Mouse (Mus musculus) thymus, postnatal 36 days (tissue): ENCODE results near the gene Nxnl1.

Experiments
- DNase-seq, 2 experiments: peaks; one replicate each; pipeline ENCODE4 v3.0.0; 2022; ENCODE audit warnings: mixed read lengths in 2 of 2

Nxnl1 gene

DNA sequence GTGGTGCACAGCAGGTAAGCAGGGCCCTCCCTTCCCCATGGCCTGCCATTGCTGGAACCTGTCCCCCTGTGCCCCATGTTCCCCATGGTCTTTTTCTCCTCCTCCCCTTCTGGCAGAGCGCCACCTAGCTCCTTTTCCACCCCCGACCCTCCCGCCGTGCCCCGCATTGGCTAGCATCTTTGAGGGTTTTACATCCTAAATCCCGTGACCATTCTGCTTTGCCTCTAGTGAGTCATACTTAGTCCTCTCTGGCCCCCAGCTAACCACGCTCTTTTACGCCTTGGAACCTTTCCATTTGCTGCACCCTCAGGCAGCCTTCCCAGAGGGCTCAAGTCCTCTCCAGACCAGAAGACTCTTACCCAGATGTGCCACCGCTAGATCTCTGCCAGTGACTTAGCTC lies 13.8 kb upstream of the Nxnl1 start:
- no peak for DNase-seq

DNA sequence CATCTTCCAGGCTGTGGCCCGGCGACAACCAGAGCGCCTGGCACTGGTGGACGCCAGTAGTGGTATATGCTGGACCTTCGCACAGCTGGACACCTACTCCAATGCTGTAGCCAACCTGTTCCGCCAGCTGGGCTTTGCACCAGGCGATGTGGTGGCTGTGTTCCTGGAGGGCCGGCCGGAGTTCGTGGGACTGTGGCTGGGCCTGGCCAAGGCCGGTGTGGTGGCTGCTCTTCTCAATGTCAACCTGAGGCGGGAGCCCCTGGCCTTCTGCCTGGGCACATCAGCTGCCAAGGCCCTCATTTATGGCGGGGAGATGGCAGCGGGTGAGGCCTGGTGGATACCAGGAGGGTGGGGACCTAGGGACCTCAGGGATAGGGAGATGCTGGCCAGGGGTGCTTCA lies 13.1 kb upstream of the Nxnl1 start:
- DNase-seq: no peak

DNA sequence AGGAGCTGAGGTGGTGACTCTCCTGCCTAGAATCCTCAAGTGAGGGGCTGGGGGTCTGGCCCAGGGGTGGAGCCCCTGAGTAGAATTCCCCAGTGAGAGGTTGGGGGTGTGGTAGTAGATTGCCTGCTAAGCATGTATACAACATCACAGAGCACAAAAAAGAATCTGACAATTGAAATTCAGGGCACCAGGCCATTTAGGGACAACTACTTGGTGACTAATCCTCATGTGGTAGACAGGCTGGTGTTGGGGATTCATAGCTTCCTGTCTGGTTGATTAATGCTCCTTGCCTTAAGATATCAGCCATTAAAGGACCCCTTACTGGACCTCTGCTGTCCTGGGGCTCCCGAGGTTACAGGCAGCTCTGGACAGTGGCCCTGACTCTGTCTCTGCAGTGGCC lies 12.6 kb upstream of the Nxnl1 start:
- DNase-seq: no peak

DNA sequence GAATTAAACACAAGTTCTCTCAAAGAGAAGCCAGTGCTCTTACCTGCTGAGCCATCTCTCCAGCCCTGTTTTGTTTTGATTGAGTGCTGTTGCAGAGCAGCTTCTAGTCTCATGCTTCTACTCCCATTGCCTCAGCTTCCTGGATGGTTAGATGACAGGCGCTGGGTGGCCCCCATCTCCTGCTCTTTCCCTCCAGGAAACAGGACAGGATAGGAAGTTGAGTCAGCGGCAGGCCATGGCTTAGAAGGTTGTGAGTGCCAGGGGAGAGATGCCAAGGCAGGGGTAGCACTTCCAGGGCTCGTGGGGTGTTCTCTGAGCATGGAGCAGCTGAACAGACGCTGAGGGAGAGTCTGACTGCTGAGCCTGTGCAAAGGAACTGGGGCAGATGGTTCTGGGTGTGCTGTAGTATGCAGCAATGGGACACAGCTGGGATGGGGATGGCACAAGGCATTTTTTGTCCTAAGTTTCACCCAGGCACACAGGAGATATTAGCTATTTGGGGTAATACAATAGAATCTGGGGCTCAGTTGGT lies 11.5 kb upstream of the Nxnl1 start:
- no peak for DNase-seq

DNA sequence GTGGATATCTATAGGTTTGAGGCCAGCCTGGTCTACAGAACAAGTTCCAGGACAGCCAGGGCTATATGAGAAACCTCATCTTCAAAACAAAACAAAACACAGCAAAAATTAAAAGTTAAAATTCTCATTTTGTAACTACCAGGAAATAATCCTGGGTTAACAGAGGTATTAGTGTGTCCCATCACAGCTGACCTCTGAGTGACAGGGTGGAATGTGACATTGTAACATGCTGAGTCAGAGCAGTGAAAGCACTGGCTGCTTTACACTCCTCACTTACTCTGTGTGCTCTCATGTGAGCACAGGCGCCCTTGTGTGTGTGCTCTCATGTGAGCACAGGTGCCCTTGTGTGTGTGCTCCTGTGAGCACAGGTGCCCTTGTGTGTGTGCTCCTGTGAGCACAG lies 8.6 kb upstream of the Nxnl1 start:
- DNase-seq: no peak

DNA sequence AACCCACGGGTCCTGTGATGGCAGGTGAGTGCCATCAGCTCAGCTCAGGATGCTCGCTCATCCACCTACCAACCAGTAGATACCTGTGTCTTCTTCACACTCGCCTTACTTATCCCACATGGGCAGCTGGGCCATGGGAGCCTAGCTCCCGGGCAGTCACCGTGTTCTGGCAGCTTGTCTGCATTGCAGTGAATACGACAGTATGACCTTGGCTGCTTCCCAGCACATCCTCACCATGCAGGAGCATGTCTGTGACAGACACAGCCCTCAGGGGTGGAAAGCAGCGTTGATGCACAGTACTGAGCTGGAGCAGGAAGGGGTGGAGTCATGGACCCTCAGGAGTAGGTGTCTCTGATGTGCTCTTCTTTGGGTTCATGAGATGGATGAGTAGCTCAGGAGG lies 8.0 kb upstream of the Nxnl1 start:
- DNase-seq: no peak

DNA sequence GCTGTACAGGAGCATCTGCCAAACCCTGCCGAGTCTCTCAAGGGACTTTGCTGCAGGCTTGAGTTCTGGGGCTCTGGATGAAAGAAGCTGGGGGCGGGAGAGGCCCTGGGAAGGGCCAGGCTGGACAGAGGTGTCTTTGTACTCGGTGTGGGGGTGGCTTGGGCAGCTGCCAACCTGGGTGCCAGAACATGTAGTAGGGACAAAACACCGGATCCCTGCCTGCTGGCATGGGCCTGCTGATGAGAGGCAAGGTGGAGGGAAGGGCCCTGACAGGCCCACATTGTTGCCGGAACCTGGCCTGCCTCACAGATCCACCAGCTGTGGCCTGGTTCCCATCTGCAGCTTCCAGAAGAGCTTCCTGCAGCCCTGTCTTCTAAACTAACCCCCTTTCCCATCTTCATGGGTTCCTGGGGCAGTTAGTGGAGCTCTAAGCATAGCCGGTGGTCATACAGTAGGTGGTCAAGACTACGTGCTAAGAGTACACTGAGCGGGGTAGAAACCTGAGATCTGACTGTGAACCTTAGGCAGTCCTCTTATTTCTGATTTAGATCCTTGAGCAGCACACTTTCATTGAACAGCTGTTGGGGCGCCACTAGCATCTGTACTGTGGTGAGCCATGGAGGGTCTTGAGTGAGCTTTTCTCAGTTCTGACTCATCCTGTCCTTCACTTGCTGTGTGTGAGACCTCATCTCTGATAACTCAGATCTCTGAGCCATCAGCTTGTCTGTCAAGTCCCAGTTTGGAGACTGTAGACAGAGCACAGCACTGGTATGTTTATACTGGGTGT lies 6.6 kb upstream of the Nxnl1 start:
- DNase-seq: no peak

DNA sequence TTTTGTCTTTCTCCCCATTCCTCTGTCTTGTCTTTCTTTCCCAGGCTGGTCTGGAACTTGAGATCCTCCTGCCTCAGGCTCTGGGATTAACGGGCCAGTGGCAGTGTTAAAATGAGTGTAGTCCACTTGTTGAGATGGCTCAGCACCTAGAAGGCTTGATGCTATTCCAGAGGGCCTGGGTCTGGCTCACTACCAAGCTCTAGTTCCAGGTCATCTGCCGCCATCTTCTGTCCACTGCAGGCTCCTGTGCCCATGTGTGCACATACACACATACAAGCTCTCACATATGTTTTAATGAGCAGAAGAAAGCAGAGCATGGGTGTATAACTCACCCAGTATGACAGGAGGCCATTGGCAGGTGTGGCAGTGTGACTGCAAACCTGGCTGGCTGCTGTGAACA lies 5.7 kb upstream of the Nxnl1 start:
- DNase-seq: no peak

DNA sequence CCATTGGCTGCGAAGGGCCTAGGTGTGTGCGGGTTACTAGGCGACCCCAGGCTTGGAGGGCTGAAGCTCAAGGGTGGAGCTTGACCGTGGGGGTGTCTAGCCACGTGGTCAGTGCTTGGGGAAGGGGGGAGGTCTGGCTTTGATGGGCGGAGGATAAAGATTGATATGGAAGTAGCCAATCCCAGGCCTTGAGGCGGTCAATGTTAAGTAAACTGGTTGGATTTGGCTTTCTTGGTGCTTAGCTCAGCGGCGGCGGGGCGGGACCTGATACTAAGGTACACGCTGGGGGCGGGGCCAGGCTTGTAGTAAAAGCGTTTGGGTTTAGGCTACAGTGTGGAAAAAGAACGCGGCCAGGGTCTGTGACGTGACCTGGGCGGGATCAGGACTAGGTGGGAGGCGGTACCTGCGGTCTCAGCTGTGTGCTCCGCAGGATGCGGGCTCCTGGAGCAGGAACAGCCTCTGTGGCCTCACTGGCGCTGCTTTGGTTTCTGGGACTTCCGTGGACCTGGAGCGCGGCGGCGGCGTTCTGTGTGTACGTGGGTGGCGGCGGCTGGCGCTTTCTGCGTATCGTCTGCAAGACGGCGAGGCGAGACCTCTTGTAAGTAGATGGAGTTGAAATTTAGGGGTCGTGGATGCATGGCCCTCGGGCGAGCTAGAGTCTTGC lies 4.0 kb upstream of the Nxnl1 start:
- DNase-seq: peak; percentile 85 to 91

DNA sequence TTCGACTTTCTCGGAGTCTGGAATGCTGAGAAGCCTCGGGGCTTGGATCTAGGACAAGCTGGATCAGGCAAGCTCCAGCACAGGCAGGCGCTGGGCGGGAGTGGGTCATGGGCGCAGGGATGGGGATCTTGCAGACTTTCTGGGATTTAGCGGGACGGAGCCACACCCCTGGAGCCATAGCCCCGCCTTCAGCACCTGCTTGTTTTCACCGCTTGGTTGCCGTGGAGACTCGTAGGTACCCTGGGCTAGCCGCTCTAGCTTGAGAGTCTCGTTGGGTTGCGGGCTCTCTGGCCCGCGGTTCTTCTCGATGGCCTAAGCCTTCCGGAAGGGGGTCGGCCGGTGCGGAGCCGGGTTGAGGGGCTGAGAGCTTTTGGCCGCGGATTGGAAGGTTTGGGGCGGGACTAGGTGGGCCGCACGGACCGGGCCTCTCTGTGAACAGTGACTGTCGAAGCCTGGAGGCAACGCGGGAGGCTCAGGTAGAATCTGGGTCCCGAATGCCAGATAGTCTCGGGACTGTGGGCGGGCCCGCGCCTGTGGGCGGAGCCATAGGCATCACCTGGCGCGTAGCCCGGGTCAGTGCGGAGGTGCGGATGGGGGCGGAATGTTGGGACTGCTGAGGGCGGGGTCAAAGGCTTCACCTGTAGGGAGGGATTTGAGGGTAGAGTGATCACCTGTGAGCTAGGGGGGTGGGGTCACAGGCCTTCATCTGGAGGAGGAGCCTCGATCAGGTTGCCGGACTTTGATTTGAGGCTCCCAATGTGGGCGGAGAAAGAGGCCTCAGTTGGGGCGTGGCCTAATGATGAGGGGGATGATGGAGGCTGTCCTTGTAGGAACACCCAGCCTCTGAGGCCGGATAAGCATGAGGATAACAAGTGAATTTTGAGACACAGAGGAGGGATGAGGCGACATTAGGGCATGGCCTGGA lies 3.2 kb upstream of the Nxnl1 start:
- DNase-seq: peak; percentile 54 to 67

DNA sequence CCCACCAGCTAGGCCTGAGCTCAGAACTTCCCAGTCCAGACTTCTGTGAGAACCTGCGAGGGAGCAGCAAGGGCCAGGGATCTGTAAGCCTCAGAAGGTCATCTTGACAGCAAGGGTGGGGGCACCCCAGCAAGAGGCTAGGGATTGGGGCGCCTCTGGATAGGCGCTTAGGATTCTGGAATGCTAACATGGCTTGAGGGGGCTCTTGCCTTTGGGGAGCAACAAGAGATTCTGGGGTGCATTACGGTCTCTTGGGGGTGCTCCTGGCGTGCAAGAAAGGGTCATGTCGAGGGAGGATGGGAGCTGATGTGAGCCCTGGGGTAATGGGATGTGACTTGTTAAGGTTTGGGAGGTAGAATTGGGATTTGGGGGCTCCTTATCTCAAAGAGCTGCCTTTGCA lies 2.5 kb upstream of the Nxnl1 start:
- DNase-seq: no peak

DNA sequence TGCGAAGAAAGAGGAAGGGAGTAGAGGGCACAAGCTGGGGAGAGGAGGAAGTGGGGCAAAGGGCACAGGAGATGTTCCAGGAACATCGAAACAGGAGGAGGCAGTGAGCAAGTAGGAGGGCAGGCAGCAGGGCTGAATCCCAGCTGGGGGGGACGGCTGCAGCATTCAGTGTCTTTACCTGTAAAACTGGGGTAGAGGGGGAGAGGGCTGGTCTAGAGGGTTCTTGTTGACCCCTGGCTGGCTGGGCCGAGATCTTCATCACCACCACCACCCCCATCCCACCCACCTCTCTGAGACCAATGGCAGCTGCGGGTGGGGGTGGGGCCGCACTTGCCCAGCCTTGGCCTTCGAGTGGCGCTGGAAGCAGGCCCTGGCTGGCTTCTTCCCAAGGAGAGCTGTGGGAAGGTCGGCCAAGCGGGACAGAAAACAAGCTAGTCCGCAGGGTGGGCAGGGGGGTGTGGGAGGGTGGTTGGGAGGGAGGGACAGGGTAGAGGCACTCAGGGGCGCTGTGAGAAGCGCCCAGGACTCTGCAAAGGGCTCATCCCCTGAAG lies 2.1 kb upstream of the Nxnl1 start, which contains the start of gene Slc27a1:
Gene Slc27a1, plus strand, starts transcription at position 496 of the 551 bp plus-strand sequence.
- no peak for DNase-seq

DNA sequence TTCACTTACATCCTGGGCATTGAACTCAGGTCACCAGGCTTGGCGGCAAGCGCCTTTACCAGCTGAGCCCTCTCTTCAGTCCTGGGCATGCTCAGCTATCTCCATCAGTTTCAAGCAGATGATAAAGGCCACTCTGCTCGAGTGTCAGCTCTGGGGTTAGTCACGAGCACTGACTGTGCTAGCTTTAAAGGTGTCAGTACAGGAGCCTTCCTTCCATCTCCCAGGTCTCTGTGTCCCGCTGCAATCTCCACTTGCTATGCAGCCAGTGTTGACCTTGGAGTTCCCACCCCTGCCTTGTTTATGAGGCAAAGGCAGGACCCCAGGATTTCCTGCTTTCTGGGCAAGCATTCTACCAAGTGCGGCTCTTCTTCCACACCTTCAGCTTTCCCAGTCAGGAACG lies 1.2 kb upstream of the Nxnl1 start:
- DNase-seq: no peak

DNA sequence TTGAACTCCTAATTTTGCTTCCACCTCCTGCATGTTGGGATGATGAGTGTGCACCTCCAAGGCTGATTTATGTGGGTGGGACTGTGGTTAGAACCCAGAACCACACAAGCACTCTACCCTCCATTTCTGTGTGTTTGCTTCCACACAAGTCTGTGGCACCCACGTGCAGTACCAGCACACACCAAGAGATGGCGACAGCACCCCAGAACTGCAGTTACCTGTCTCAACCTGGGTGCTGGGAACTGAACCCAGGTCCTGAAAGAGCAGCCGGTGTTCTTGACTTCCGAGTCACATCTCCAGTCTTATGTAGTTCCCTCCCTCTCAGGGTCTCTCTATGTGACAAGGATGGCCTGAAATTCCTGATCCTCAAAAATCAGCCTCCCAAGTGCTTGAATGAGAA lies 2.4 kb downstream of the Nxnl1 start:
- DNase-seq: no peak

DNA sequence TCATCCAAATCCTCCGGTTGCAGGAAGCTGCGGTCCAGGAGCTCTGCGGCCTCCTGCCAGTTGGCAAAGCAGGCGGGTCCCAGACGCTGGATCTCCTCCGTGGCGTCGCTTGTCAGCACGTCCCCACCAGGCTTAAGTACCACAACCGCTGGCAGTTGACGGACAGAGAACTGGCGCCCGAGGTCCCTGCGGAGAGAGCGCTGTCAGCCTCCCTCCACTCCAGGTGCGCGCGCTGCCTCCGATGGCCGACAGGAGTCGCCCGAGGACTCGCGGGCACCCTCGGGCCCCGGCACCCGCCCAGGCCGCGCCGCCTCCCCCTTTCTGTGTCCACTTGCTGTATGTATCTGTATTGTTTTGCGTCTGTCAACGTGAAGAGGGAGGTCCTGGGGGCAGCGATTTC lies 3.6 kb downstream of the Nxnl1 start:
- DNase-seq: peak; percentile 83 to 86

DNA sequence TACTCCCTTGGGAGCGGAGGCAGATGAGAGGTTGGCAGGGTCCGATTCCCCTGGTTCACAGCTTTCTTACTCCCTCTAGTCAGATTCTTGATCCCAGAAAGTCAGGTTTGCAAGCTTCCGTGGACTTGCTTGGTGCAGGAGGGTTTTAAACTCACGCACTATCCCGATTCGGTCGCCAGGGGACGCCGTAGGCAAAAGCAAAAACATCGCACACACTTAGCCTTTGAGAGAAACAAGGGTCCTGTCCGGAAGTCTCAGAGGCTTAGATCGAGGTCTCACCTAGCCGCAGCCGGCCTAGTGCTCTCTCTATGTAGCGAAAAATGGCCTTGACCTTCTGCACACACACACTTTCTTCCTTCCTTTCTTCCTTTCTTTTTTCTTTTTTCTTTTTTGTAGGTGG lies 5.0 kb downstream of the Nxnl1 start:
- peak; percentile 71 to 72 for DNase-seq

DNA sequence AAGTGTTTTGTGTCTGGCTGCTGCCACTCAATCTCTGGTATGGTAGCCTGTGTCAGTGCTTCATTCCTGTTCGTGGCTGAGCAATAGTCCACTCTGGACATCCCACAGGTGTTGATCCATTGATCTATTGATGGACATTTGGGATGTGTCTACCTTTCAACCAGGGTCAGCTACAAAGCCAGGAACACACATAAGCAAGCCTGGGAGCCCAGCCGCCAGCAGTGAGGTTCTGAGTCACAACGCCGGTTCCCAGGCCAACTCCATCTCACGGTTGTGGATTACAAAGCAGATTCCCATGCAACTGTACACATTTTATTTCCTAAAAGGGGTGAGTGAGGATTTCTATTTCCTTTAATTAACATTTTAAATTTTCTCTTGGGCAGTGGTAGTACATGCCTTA lies 5.6 kb downstream of the Nxnl1 start:
- no peak for DNase-seq

DNA sequence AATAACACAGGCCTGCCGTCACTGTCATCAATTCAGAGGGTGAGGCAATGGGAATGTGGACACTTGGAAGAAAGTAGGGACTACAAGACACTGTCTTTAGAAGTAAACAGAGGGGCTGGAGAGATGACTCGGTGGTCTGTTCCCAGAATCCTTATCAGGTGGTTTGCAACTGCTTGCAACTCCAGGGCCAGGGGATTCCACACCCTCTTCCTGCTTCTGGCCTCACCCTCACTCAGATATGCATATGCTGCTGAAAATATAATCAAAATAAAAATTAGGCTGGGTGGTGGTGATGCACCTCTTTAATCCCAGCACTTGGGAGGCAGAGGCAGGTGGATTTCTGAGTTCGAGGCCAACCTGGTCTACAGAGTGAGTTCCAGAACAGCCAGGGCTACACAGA lies 6.3 kb downstream of the Nxnl1 start:
- DNase-seq: no peak

DNA sequence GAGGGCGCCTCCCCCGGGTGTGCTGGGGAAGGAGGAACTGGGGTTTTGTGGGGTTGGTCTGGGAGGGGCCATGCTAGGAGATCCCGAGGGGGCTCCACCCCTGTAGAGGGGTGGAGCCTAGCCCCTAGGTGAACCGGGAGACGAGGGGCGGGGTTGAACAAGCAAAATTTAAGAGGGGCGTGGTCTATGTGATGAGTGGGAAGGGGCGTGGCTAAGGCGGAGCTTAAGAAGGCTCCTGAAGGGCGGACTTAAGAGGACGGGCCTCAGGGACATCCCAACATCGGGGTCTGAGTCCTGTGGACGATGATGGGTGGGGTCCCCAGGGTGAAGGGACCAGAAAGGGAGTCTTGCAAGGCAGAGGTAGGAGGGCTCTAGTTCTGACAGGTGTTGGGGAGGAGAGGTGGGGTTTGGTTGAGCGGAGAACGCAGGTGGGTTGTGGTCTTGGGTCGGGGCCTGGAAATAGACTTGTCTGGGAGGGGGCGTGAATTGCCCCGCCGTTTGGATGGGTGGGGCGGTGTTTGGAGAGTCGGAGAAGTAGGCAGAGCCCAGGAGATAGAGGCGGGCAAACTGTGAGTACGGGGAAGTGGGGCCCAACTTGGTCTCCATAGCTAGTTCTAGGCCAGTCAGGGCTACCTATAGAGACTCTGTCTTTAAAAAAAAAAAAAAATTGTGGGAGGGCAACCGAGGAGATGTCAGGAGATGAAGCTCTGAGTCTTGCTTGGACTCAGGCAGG lies 7.3 kb downstream of the Nxnl1 start:
- DNase-seq: peak; percentile 83 to 86

DNA sequence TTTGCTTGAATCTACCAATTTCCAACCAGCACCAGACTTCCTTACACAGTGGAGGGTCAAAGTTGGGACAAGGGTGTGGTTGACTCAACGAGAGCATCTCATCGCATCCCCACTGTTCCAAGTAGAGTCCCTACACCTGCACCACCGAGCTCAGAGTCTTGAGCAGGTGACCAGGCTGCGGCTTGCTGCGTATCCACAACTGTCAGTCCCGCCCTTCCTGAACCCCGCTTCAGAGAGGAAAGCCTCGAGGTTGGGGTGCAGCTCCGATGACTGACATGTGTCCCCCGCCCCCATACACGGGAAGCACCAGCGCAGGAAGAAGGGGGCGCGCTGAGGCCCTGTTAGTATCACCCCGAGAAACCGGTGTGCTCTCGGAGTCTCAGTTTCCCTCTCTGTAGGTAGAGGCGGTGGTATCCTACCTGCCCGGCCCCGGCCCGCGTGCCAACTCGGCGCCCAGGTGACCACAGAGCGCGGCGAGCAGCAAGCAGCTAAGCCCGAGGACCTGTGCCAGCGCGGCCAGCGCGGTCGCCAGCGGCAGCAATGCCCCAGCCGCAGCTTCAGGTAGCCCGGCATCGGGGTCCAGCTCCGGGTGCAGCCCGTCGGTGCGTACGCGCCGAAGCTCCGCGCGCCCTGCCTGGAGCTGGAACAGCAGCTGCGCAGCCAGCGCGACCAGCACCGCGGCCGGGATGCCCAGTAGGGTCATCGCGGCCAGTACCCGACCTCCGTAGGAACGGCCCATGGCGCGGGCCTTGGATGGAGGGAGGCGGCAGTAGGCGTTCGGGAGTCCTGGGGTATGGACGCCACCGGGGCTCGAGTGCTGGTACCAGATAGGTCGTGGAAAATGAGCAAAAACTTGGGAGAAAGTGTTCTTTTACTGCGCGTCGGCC lies 8.1 kb downstream of the Nxnl1 start, which contains the start of gene Tmem221:
Gene Tmem221, minus strand, starts transcription at position 801 of the 887 bp plus-strand sequence.
- DNase-seq: peak; percentile 71 to 85

DNA sequence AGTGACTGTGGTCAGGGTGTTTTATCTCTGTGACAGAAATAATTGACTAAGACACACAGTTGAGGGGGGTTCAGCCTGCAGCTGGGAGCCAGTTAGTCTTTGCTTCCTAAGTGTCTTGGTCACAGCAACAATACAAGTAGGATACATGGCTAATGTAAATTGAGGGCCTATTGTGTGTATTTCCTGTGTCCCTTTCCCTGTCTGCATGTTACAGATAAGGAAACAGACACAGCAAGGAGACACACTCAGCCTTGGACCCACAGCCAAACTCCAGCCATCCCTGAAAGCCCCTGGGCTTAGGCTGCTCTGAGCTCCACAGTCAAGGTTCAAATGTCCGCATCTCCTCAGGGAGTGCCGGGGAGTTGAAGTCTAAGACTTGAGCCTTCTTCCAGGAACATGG lies 11.8 kb downstream of the Nxnl1 start:
- no peak for DNase-seq
